ENCODE assay signal across 17 mouse cellular contexts in genomic region chr3:94913801-94914200, GRCm38 (mm10). TPM values are rescaled to one million over a fixed set of nuclear protein-coding genes. Genes with fewer than 3 reads are reported as not detected.
DNase-seq lines count a peak whose midpoint lies in the region; ATAC-seq lines count a peak whose summit lies in the region.
"Had no signal": no experiment of that assay in that cellular context is flagged by ENCODE, and none has a peak within 500 bp of the region (broad histone marks: within the 10 kb centered on the region; RNA-seq: fewer than 3 reads in every experiment).

No protein-coding gene starts in this region.

- H3K27ac ChIP-seq in kidney, embryonic 16.5 days (ENCODE audit: low read length) = peak overlapping the region; percentile 39
- H3K27ac ChIP-seq: limb, embryonic 10.5 days; lung, embryonic 15.5 days; midbrain, embryonic 13.5 days had no signal

- no peak overlapping the region for H3K4me2 ChIP-seq in kidney, embryonic 16.5 days (replicated peaks; ENCODE audit: low read depth, low read length)
- H3K4me2 ChIP-seq: heart, embryonic 12.5 days; lung, embryonic 15.5 days; midbrain, embryonic 13.5 days had no signal

- no peak; the same call in 1 of the 2 replicates for ATAC-seq in kidney, embryonic 16.5 days (ENCODE audit: low FRiP score, low TSS enrichment)
- ATAC-seq: forebrain, postnatal 0 days; inflammation-experienced regulatory T-cells, adult 6 months; midbrain, embryonic 13.5 days had no signal

- DNase-seq in adrenal gland, postnatal 14 days = peak; percentile 27
- DNase-seq in adrenal gland, postnatal 36 days = no peak
- peak; percentile 47 for DNase-seq in 416B (ENCODE audit: low read depth)
- peak; percentile 83 for DNase-seq in lung, postnatal 25 days (ENCODE audit: low spot score)
- no peak for DNase-seq in spleen, adult 18-20 months
- no peak for DNase-seq in cerebellum, postnatal 25 days
- DNase-seq in right cerebral cortex, postnatal 10 days (ENCODE audit: low spot score in 2 of 2) = no peak
- DNase-seq: cerebellum, adult 8-10 months; forebrain, postnatal 0 days; gastrocnemius, postnatal 10 days; layer of hippocampus, postnatal 36 days had no signal

- 50% methylated on average over 5 of the region's 5 CpGs for WGBS in kidney, embryonic 16.5 days

- H3K4me3 ChIP-seq in kidney, embryonic 16.5 days (ENCODE audit: low read length) = no peak overlapping the region
- H3K4me3 ChIP-seq: heart, embryonic 12.5 days; limb, embryonic 10.5 days; lung, embryonic 15.5 days; midbrain, embryonic 13.5 days had no signal

- no peaks in the 10 kb centered on the region for H3K9me3 ChIP-seq in kidney, embryonic 16.5 days (ENCODE audit: low read length)
- H3K9me3 ChIP-seq: heart, embryonic 12.5 days; limb, embryonic 10.5 days; lung, embryonic 15.5 days; midbrain, embryonic 13.5 days had no signal

- H3K4me1 ChIP-seq in kidney, embryonic 16.5 days (ENCODE audit: insufficient read depth, low read length) = peaks cover 12% of the 10 kb centered on the region
- H3K4me1 ChIP-seq: limb, embryonic 10.5 days had no signal

- H3K27me3 ChIP-seq in kidney, embryonic 16.5 days (ENCODE audit: insufficient read depth, low read length) = no peaks in the 10 kb centered on the region
- H3K27me3 ChIP-seq: heart, embryonic 12.5 days; lung, embryonic 15.5 days; midbrain, embryonic 13.5 days had no signal

- H3K36me3 ChIP-seq in kidney, embryonic 16.5 days (ENCODE audit: insufficient read depth, low read length) = no peaks in the 10 kb centered on the region
- H3K36me3 ChIP-seq: heart, embryonic 12.5 days; limb, embryonic 10.5 days; lung, embryonic 15.5 days; midbrain, embryonic 13.5 days had no signal

- no peak overlapping the region for H3K9ac ChIP-seq in kidney, embryonic 16.5 days (replicated peaks; ENCODE audit: low read length)
- H3K9ac ChIP-seq: forebrain, postnatal 0 days; heart, embryonic 12.5 days; lung, embryonic 15.5 days; midbrain, embryonic 13.5 days had no signal

RNA-seq across cellular contexts. Expression of gene Selenbp1, which starts 19.1 kb away (rescaled TPM):
- total RNA-seq in adrenal gland, postnatal 14 days (2021) = 68.0 and 87.5 TPM in 2 replicates
- 10 to 100 TPM; 40.5 to 81.7 TPM for total RNA-seq in adrenal gland, postnatal 36 days (2021)
- polyA plus RNA-seq in kidney, embryonic 16.5 days (2015; fragmentation: Nextera tagmentation; extraction: Ambion mirVana) = 88.7 and 105 TPM in 2 replicates

RNA-seq across cellular contexts. Expression of gene Psmb4, which starts 27.0 kb away (rescaled TPM):
- 262 and 280 TPM in 2 replicates for total RNA-seq in adrenal gland, postnatal 14 days (2021)
- 100 to 1,000 TPM; 338 to 350 TPM for total RNA-seq in adrenal gland, postnatal 36 days (2021)
- polyA plus RNA-seq in kidney, embryonic 16.5 days (2015; fragmentation: Nextera tagmentation; extraction: Ambion mirVana) = 341 and 366 TPM in 2 replicates

RNA-seq across cellular contexts. Expression of gene Rfx5, which starts 40.1 kb away (rescaled TPM):
- 22.4 and 26.9 TPM in 2 replicates for total RNA-seq in adrenal gland, postnatal 14 days (2021)
- 10 to 100 TPM; 24.0 to 24.6 TPM for total RNA-seq in adrenal gland, postnatal 36 days (2021)
- 10.0 and 10.5 TPM in 2 replicates for polyA plus RNA-seq in kidney, embryonic 16.5 days (2015; fragmentation: Nextera tagmentation; extraction: Ambion mirVana)

Comparison
In these comparisons a context has a peak if more than half of its experiments do, and no peak if none do; other contexts are left out.
1. DNase-seq: peak in adrenal gland, postnatal 14 days (single experiment), 416B (single experiment) and lung, postnatal 25 days (single experiment); none in adrenal gland, postnatal 36 days (0 of 2), spleen, adult 18-20 months (0 of 2), cerebellum, postnatal 25 days (0 of 2) and right cerebral cortex, postnatal 10 days (0 of 2).